Mouse (Mus musculus): ENCODE results near the gene Cntnap1. TPM values are rescaled to one million over a fixed set of nuclear protein-coding genes. Genes with fewer than 3 reads are reported as not detected.
"Not testable (repeated sequence)": the region's sequence is repeated elsewhere in the genome, so short reads cannot be mapped to it uniquely, and the experiment has no call there.

The Cntnap1 gene
- total and polyA plus RNA-seq, 2 experiments from 2014 or later: 1.1 to 3.5 TPM

DNA sequence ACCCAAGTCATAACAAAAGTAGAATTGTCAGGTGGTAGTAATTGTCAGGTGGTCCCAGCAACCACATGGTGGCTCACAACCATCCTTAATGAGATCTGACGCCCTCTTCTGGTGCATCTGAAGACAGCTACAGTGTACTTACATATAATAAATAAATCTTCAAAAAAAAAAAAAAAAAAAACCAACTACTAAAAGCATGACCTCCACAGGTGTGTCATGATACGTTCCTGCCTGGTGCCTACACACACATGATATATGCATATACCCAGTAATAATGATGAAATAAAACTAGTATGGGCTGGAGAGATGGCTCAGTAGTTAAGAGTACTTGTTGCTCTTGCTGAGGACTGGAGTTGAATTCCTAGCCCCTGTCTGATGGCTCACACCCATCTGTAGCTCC is 19.3 kb upstream of the Cntnap1 start:
- Histone ChIP-seq H3K36me3 (ENCODE audit: insufficient read depth) (no peaks in the 10 kb centered on the region), H3K4me3 (ENCODE audit: low read depth, low read length) (no peak overlapping the region), H3K9ac (no peak overlapping the region), H3K4me2 (ENCODE audit: low read depth) (no peak overlapping the region), H3K27me3 (ENCODE audit: insufficient read depth, low read length) (no peaks in the 10 kb centered on the region), H3K4me1 (ENCODE audit: insufficient read depth) (no peaks in the 10 kb centered on the region), H3K9me3 (ENCODE audit: low read length) (no peaks in the 10 kb centered on the region), H3K27ac (ENCODE audit: low read depth, low read length) (no peak overlapping the region)
- TF ChIP-seq CTCF (IDR thresholded peaks at IDR 0.05; ENCODE audit: low read depth): no peak
- ATAC-seq: no peak
- WGBS: 47% methylated on average over 2 of the region's 2 CpGs
- DNase-seq: no peak

GRCm38 (mm10) chr11:101152825-101153224 is 17.5 kb upstream of the Cntnap1 start:
- H3K27me3 ChIP-seq (ENCODE audit: insufficient read depth, low read length): no peaks in the 10 kb centered on the region
- DNase-seq: no peak
- H3K27ac ChIP-seq (ENCODE audit: low read depth, low read length): no peak overlapping the region
- no peak for TF ChIP-seq CTCF (IDR thresholded peaks at IDR 0.05; ENCODE audit: low read depth)
- H3K9me3 ChIP-seq (ENCODE audit: low read length): no peaks in the 10 kb centered on the region
- H3K36me3 ChIP-seq (ENCODE audit: insufficient read depth): no peaks in the 10 kb centered on the region
- no peak overlapping the region for H3K4me3 ChIP-seq (ENCODE audit: low read depth, low read length)
- no peak overlapping the region for H3K4me2 ChIP-seq (ENCODE audit: low read depth)
- no peak overlapping the region for H3K9ac ChIP-seq
- no peaks in the 10 kb centered on the region for H3K4me1 ChIP-seq (ENCODE audit: insufficient read depth)
- ATAC-seq: no peak
- WGBS: 94% methylated on average over 1 of the region's 1 CpGs

- no peak overlapping the region for H3K27ac ChIP-seq (ENCODE audit: low read depth, low read length)
- no peaks in the 10 kb centered on the region for H3K9me3 ChIP-seq (ENCODE audit: low read length)
- TF ChIP-seq CTCF (IDR thresholded peaks at IDR 0.05; ENCODE audit: low read depth): no peak
- H3K4me1 ChIP-seq (ENCODE audit: insufficient read depth): no peaks in the 10 kb centered on the region
- no peaks in the 10 kb centered on the region for H3K36me3 ChIP-seq (ENCODE audit: insufficient read depth)
- ATAC-seq: no peak
- H3K9ac ChIP-seq: no peak overlapping the region
- H3K4me2 ChIP-seq (ENCODE audit: low read depth): no peak overlapping the region
- no peak overlapping the region for H3K4me3 ChIP-seq (ENCODE audit: low read depth, low read length)
- no peaks in the 10 kb centered on the region for H3K27me3 ChIP-seq (ENCODE audit: insufficient read depth, low read length)
- DNase-seq: no peak
Measured at GRCm38 (mm10) chr11:101154648-101155047, 15.7 kb upstream of the Cntnap1 start.

GRCm38 (mm10) chr11:101155151-101155550 is 15.2 kb upstream of the Cntnap1 start:
- no peaks in the 10 kb centered on the region for H3K9me3 ChIP-seq (ENCODE audit: low read length)

DNA sequence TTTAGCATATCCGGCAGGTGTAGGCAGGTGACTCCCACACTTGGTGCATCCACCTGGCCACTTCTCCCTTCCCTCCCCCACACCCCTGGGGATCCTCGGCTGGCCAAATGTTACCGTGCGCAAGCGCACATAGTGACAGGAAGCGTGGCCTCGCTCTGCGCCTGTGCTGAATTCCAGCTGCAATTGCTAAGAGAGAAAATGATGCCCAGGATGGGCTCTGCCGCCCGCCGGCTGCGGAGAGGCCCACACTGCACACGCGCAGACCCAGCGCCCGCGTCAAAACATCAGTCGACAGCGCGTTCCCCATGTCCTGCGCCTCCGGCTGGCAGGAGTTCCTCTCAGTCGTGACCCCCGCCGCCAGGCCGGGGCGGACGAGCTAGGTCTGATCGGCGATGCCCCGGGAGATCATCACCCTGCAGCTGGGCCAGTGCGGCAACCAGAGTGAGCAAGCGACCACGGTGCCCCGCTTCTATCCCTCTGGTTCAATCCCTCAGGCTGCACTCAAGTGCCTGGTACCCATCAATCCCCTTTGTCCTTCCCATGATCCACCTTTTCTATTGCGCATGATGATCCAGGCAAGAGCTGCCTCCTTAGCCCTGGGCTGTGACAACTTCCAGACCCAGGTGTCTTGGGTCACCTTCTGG is 14.5 kb upstream of the Cntnap1 start, which contains the start of gene Tubg2:
Tubg2 (plus strand) TSS at position 180 of the 644 bp plus-strand sequence.
- 0 out of 2 replicates have a peak, but pooled peaks have one; percentile 1 for TF ChIP-seq CTCF (IDR thresholded peaks at IDR 0.05; ENCODE audit: low read depth)

More at GRCm38 (mm10) chr11:101155151-101155550, 15.2 kb upstream of the Cntnap1 start:
- no peak overlapping the region for H3K9ac ChIP-seq
- DNase-seq: no peak
- peak overlapping the region; percentile 84 for H3K4me2 ChIP-seq (ENCODE audit: low read depth)
- no peak overlapping the region for H3K27ac ChIP-seq (ENCODE audit: low read depth, low read length)
- H3K4me3 ChIP-seq (ENCODE audit: low read depth, low read length): no peak overlapping the region
- H3K27me3 ChIP-seq (ENCODE audit: insufficient read depth, low read length): no peaks in the 10 kb centered on the region
- H3K4me1 ChIP-seq (ENCODE audit: insufficient read depth): no peaks in the 10 kb centered on the region
- TF ChIP-seq CTCF (IDR thresholded peaks at IDR 0.05; ENCODE audit: low read depth): no peak
- WGBS: 71% methylated on average over 6 of the region's 6 CpGs
- H3K36me3 ChIP-seq (ENCODE audit: insufficient read depth): no peaks in the 10 kb centered on the region
- no peak for ATAC-seq

GRCm38 (mm10) chr11:101160151-101160550 is 10.2 kb upstream of the Cntnap1 start:
- WGBS: 79% methylated on average over 8 of the region's 10 CpGs
- not testable (repeated sequence) for ATAC-seq; H3K36me3 ChIP-seq (ENCODE audit: insufficient read depth)

More for the DNA sequence above, 14.5 kb upstream of the Cntnap1 start, which contains the start of gene Tubg2:
- Histone ChIP-seq H3K27ac (ENCODE audit: low read depth, low read length) (peak within 1 kb of the TSS; percentile 82), H3K4me2 (ENCODE audit: low read depth) (peak within 1 kb of the TSS; percentile 84), H3K4me3 (ENCODE audit: low read depth, low read length) (peak within 1 kb of the TSS; percentile 45), H3K27me3 (ENCODE audit: insufficient read depth, low read length) (no peaks in the 10 kb centered on the region), H3K36me3 (ENCODE audit: insufficient read depth) (no peaks in the 10 kb centered on the region), H3K9me3 (ENCODE audit: low read length) (no peaks in the 10 kb centered on the region), H3K9ac (peak within 1 kb of the TSS; percentile 73), H3K4me1 (ENCODE audit: insufficient read depth) (no peaks in the 10 kb centered on the region)
- WGBS: 2% methylated on average over 36 of the region's 36 CpGs
- ATAC-seq (peak; percentile 97), DNase-seq (peak; percentile 89)

GRCm38 (mm10) chr11:101160981-101161505 is 9.3 kb upstream of the Cntnap1 start:
- H3K27me3 ChIP-seq (ENCODE audit: insufficient read depth, low read length): peaks cover 21% of the 10 kb centered on the region
- not testable (repeated sequence) for H3K36me3 ChIP-seq (ENCODE audit: insufficient read depth); H3K9ac ChIP-seq; H3K4me1 ChIP-seq (ENCODE audit: insufficient read depth); DNase-seq; H3K27ac ChIP-seq (ENCODE audit: low read depth, low read length); H3K9me3 ChIP-seq (ENCODE audit: low read length); H3K4me3 ChIP-seq (ENCODE audit: low read depth, low read length); ATAC-seq; H3K4me2 ChIP-seq (ENCODE audit: low read depth)
- 69% methylated on average over 7 of the region's 8 CpGs for WGBS

More at GRCm38 (mm10) chr11:101160151-101160550, 10.2 kb upstream of the Cntnap1 start:
- H3K4me2 ChIP-seq (ENCODE audit: low read depth); H3K27ac ChIP-seq (ENCODE audit: low read depth, low read length); H3K4me1 ChIP-seq (ENCODE audit: insufficient read depth); DNase-seq; H3K9me3 ChIP-seq (ENCODE audit: low read length); H3K4me3 ChIP-seq (ENCODE audit: low read depth, low read length); H3K9ac ChIP-seq: not testable (repeated sequence)
- peaks cover 13% of the 10 kb centered on the region; the same call in 1 of the 2 replicates for H3K27me3 ChIP-seq (ENCODE audit: insufficient read depth, low read length)
